8 mouse cellular contexts compared by ENCODE assay signal in the genomic region with DNA sequence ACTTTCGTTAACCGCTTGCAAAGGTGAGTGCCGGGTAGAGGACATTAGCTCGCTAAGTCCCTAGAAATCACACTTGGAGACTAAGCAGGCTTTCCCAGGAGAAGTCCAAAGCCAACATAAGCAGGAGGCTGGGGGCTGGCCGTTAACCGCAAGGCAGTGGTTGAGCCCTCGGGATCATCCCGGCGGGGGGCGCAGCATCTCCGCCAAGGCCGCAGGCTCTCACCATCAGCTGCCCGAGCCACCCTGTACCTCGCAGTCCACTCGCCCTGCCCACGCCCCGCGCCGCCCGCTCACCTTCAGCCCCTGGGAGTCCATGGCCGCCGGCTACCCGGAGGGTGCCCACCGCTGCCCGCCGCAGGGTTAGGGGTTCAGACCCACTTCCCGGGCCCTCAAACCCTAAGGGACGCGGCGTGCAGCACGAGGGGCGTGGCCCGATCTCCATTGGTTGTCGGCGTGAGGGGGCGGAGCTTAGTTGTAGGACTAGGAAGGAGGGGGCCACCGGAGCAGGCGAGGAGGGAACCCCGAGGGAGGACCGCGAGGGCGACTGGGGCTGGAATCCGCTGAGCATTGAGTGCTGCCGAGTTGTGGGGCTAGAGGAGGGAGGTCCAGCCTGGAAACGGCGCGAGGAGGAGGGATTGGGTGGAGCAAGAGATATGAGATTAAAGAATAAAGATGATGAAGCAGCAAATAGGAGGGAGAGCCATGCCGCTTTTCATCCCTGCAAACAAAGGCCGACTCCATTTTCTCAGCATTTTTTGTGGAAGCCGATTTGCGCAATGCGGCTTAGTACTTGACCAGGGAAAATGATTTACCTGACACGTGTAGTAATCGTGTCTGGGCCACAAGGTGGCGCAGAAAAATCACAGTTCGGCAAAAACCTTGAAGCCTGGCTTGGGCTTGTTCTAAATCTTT. TPM values are rescaled to one million over a fixed set of nuclear protein-coding genes. Genes with fewer than 3 reads are reported as not detected.
DNase-seq lines count a peak whose midpoint lies in the region; ATAC-seq and TF ChIP-seq lines count a peak whose summit lies in the region.

Gene Ttc21b, minus strand, starts transcription at position 398 of the 912 bp plus-strand sequence.

- no peaks in the 10 kb centered on the region for H3K27me3 ChIP-seq in hindbrain, postnatal 0 days (ENCODE audit: insufficient read depth, low read length)

- ATAC-seq in activated CD4-positive, CD25-positive, alpha-beta regulatory T cell, adult 4 months: peak; percentile 98
- ATAC-seq in hindbrain, postnatal 0 days: peak; percentile 99

- H3K27ac ChIP-seq in hindbrain, postnatal 0 days: peak within 1 kb of the TSS; percentile 85

- under 1% methylated on average over 56 of the region's 56 CpGs for WGBS in hindbrain, postnatal 0 days

- peak within 1 kb of the TSS; percentile 69 for H3K4me2 ChIP-seq in hindbrain, postnatal 0 days (ENCODE audit: low read depth, low read length)

- peak within 1 kb of the TSS; percentile 73 for H3K9ac ChIP-seq in hindbrain, postnatal 0 days (replicated peaks; ENCODE audit: low read length)

- H3K4me1 ChIP-seq in hindbrain, postnatal 0 days (ENCODE audit: insufficient read depth, low read length): no peaks in the 10 kb centered on the region

- peaks cover 5% of the 10 kb centered on the region; the same call in 1 of the 2 replicates for H3K36me3 ChIP-seq in hindbrain, postnatal 0 days (ENCODE audit: insufficient read depth, low read length)

- peak; percentile 81 for TF ChIP-seq CTCF in hindbrain, postnatal 0 days (IDR thresholded peaks at IDR 0.05; ENCODE audit: low read depth)

- H3K9me3 ChIP-seq in hindbrain, postnatal 0 days (ENCODE audit: low read length): no peaks in the 10 kb centered on the region

- peak within 1 kb of the TSS; percentile 75 for H3K4me3 ChIP-seq in hindbrain, postnatal 0 days (ENCODE audit: low read length)

- DNase-seq in cerebellum, postnatal 4 days (ENCODE audit: low spot score in 2 of 2): peak; percentile 92 to 94
- DNase-seq in gastrocnemius, adult 8-10 months (ENCODE audit: low spot score in 2 of 2): peak; percentile 80 to 88
- peak; percentile 99 for DNase-seq in hindbrain, postnatal 0 days (ENCODE audit: low spot score)
- peak; percentile 98 for DNase-seq in left cerebral cortex, adult 18-20 months (ENCODE audit: low spot score in 2 of 2)
- DNase-seq in lung, postnatal 4 days: peak; percentile 96 to 97
- peak; percentile 99 for DNase-seq in retina, postnatal 1 day
- DNase-seq in thymus, postnatal 4 days: peak; percentile 98

RNA-seq across cellular contexts. Expression of gene Ttc21b, which starts in this region (rescaled TPM):
- 1 to 10 TPM; 4.0 to 5.1 TPM for polyA plus RNA-seq in activated CD4-positive, CD25-positive, alpha-beta regulatory T cell, adult 4 months (2017; shearing (Covaris generic))
- total RNA-seq in gastrocnemius, adult 8-10 months (2022): 1 to 10 TPM in 2 of 4 experiments, under 1 TPM in 2; 0.63 to 1.3 (median 1.0) TPM
- total RNA-seq in hindbrain, postnatal 0 days (2014; rRNA removed): 7.7 and 8.9 TPM in 2 replicates
- polyA plus RNA-seq in hindbrain, postnatal 0 days (2015; fragmentation: Nextera tagmentation; extraction: Ambion mirVana): 5.2 and 6.8 TPM in 2 replicates
- 1 to 10 TPM; 8.8 to 9.7 TPM for total RNA-seq in left cerebral cortex, adult 18-20 months (2021)

Comparison
In these comparisons a context has a peak if more than half of its experiments do, and no peak if none do; other contexts are left out.
1. Peak in every context shown above with its lines: DNase-seq, ATAC-seq, H3K4me3 ChIP-seq and H3K27ac ChIP-seq.